Mouse (Mus musculus): ENCODE results near the gene Lhpp. TPM values are rescaled to one million over a fixed set of nuclear protein-coding genes. Genes with fewer than 3 reads are reported as not detected.

Lhpp gene
- total RNA-seq, 2 experiments from 2014 or later = 12.3 to 18.9 TPM

- peak; percentile 52 for ATAC-seq (replicated peaks; ENCODE audit: low FRiP score, low TSS enrichment, poor library complexity, severe bottlenecking)
These were observed 13.0 kb upstream of the Lhpp start for GRCm38 (mm10) chr7:132597251-132598041.

GRCm38 (mm10) chr7:132599071-132599975, 11.1 kb upstream of the Lhpp start, which contains the start of gene Nkx1-2:
Gene Nkx1-2 (minus strand): TSS chr7:132599637.
- ATAC-seq (replicated peaks; ENCODE audit: low FRiP score, low TSS enrichment, poor library complexity, severe bottlenecking) = no peak

DNA sequence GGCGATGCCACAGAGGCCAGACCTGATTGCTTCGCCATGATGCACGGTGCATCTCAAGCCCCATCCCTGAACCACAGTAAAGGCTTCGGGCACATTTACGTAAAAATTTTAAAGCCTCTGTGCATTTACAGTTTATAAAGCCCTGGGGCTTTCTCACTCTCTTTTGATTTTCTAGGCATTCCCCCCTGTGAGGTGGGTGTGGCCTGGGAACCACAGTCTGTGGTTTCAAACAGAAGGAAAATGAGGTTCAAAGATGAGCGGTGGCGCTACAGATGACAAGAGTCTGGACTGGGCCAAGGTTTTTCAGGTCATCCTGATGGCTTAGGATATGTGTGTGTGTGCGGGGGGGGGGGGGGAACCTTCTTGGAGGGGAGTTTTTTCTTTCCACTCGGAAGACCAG, 10.4 kb upstream of the Lhpp start:
- ATAC-seq (replicated peaks; ENCODE audit: low FRiP score, low TSS enrichment, poor library complexity, severe bottlenecking) = no peak

GRCm38 (mm10) chr7:132600926-132601325, 9.5 kb upstream of the Lhpp start:
- ATAC-seq (replicated peaks; ENCODE audit: low FRiP score, low TSS enrichment, poor library complexity, severe bottlenecking) = no peak

DNA sequence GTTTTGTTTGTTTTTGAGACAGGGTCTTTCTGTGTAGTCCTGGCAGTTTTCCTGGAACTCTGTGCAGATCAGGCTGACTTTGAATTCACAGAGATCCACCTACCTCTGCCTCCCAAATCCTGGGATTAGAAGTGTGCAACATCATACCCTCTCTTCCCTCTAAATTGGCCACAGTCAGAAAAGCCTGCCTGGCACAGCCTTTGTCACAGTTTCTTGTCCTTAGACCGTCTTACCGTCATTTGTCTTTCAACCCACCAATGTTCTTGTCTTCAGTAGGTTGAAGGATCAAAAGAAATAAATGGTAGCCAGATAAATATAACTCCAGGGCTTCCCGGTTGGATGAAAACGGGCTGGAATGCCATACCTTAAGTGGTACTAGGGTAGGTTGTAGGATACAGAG, 5.7 kb upstream of the Lhpp start:
- ATAC-seq (replicated peaks; ENCODE audit: low FRiP score, low TSS enrichment, poor library complexity, severe bottlenecking) = no peak

- ATAC-seq (replicated peaks; ENCODE audit: low FRiP score, low TSS enrichment, poor library complexity, severe bottlenecking) = no peak
These were observed 4.7 kb upstream of the Lhpp start for GRCm38 (mm10) chr7:132605689-132606088.

GRCm38 (mm10) chr7:132608316-132609020, 2.0 kb upstream of the Lhpp start:
- ATAC-seq (replicated peaks; ENCODE audit: low FRiP score, low TSS enrichment, poor library complexity, severe bottlenecking) = no peak

GRCm38 (mm10) chr7:132611530-132611929, 1.1 kb downstream of the Lhpp start:
- no peak for ATAC-seq (replicated peaks; ENCODE audit: low FRiP score, low TSS enrichment, poor library complexity, severe bottlenecking)

- no peak for ATAC-seq (replicated peaks; ENCODE audit: low FRiP score, low TSS enrichment, poor library complexity, severe bottlenecking)
These were observed 4.9 kb downstream of the Lhpp start for GRCm38 (mm10) chr7:132615346-132615745.

GRCm38 (mm10) chr7:132616391-132616790, 6.0 kb downstream of the Lhpp start:
- ATAC-seq (replicated peaks; ENCODE audit: low FRiP score, low TSS enrichment, poor library complexity, severe bottlenecking) = no peak

DNA sequence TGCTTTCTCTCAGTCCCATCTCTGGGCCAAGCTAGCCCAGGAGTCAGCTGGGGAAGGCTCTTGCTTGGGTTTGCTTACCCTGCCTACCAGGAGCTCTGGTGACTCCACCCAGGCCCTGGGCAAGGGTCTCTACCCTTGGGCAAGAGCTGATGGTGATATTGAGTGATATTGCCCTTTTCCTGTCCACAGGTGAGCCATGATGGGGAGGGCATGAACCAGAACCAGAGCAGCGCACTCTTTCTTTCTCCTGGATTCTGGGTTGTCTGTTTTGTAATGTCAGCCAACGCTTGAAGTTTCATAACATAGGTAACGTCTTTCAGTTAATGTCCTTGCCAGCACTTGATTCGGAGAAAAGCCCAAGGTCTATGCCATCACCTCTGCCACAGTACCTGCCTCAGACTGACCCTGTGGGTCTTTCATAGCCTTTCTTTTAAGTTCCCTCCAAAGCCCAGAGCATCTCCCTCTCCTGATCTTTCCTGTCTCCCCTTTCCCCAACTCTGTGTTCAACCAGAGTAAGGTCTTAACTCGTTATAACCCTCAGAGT, 6.7 kb downstream of the Lhpp start:
- ATAC-seq (replicated peaks; ENCODE audit: low FRiP score, low TSS enrichment, poor library complexity, severe bottlenecking) = no peak

DNA sequence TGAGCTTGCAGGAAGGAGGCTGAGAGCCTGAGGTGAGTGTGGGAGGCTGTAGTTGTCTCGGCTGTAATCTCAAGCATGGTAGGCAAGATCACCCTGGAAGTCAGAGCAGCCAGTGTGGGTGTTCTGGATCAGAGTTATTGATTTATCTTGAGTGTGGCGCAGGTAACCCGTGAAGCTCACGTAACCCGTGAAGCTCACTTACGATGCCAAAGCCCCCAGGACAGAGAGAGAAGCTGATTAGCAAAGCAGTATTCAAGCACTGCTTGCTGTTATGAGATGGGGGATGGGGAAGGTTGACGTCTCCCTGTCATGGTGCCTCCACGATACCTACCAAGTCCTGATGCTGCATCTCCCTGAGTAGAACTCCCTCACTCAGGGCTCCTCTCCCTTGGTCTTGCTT, 9.1 kb downstream of the Lhpp start:
- no peak for ATAC-seq (replicated peaks; ENCODE audit: low FRiP score, low TSS enrichment, poor library complexity, severe bottlenecking)

- ATAC-seq (replicated peaks; ENCODE audit: low FRiP score, low TSS enrichment, poor library complexity, severe bottlenecking) = no peak
These were observed 9.8 kb downstream of the Lhpp start for GRCm38 (mm10) chr7:132619975-132620918.

- ATAC-seq (replicated peaks; ENCODE audit: low FRiP score, low TSS enrichment, poor library complexity, severe bottlenecking) = no peak
These were observed 13.7 kb downstream of the Lhpp start for GRCm38 (mm10) chr7:132624161-132624560.

DNA sequence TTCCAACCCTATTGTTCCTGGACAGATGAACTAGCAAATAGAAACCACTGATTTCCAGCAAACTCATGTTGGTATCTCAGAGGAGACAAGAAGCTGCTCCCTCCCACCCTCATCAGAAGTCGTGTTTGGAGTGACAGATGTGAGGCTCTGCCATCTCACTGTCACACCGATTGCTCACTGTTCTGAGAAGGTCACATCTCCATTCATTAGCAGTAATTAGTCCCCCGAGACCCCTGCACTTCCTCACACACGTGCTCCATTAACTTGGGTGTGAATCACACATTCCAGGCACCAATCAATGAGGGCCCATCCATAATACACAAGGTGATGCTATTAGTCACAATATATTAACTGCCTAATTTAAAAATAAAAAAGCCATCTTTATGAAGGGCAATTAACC, 15.7 kb downstream of the Lhpp start:
- ATAC-seq (replicated peaks; ENCODE audit: low FRiP score, low TSS enrichment, poor library complexity, severe bottlenecking) = no peak

DNA sequence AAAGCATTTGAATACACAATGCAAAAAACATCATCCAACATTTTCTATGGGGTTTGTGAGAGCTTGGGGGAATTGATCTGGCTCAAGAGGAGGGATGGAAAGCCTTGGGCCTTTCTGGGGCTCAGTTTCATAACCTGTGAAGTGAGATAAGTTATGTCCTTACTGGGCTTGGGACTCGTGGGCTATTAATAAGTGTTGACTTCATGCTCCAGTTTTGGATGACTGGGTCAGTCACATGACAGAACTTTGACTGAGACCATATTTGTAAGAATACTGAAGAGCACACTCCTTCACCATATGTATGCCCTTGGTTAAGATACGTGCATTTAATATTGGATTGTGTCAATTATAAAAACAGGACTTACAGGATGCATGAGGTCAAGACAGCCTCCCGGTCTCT, 17.0 kb downstream of the Lhpp start:
- no peak for ATAC-seq (replicated peaks; ENCODE audit: low FRiP score, low TSS enrichment, poor library complexity, severe bottlenecking)

DNA sequence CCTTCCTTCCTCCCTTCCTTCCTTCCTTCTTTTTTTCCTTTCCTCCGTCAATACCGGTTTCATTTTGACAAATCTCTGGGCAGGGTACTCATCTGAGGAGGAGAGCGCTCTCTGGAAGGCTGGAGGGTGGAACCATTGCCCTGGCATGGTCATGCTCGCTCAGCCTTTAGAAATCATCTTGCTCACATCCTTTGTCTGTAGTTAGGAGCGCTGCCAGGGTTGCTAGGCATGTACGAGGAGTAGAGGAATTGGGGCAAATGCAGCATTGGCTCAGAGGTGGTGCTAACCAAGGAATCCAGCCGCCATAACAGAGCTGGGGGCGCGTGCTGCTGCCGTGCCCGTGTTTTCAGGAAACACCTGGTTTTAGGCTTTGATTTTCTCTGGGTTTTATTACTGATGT, 20.9 kb downstream of the Lhpp start:
- ATAC-seq (replicated peaks; ENCODE audit: low FRiP score, low TSS enrichment, poor library complexity, severe bottlenecking) = no peak

DNA sequence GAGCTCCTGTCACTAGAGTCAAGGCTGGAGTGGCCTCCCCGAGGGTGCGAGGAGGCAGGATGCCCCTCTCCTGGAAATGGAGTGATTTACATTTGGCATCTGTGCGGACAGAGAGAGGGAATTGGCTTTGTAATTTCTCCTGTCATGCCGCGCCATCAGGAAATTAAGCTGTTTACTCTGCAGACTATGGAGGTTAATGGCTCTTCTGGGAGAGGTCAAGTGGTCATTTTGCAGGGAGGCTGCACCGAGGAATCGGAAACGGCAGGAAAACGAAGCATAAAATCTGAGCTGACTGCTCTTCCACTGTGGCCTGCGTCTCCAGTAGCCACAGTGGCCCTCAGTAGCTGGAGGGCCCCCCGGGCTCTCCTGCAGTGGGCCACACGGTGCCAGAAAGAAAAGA, 26.9 kb downstream of the Lhpp start:
- ATAC-seq (replicated peaks; ENCODE audit: low FRiP score, low TSS enrichment, poor library complexity, severe bottlenecking) = no peak

Data from megakaryocyte-erythroid progenitor cell, adult 5-6 weeks (primary cell).